ENCODE assay signal across 11 mouse cellular contexts in the genomic region with DNA sequence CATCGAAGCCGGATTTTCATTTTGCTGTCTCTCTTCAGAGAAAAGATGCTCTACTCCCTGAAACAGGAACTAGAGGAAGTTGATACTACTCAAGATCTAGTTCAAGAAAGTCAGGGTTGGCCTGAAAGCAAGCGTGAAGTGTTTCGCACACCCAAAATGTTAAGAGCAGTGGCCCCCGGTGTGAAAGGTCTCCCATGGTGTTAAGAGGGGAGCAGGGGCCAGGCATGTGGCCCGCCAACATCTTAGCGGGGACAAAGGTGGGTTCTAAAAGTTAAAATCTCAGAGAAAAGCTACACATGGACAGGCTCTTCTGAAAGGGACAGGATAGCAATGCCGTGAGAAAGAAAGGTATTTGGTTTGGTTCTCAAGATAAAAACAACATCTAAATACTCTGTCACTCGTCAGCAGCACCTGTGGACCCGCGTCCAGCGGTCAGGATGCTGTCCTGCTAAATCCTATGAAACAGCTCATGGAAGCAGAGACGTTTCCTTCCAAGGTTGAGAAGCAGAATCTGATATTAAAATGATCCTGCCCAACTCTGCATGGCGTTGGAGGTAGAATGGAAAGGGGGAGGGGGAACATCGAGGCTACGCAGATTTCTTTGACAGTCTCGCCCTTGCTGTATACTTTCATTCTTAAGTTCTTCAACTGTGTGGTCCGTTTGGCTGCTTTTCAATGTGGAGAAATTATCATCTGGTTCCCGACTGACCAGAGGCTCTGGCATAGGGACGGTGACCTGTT. TPM values are rescaled to one million over a fixed set of nuclear protein-coding genes. Genes with fewer than 3 reads are reported as not detected.
DNase-seq lines count a peak whose midpoint lies in the region; ATAC-seq and TF ChIP-seq lines count a peak whose summit lies in the region.
"Had no signal": no experiment of that assay in that cellular context is flagged by ENCODE, and none has a peak within 500 bp of the region (broad histone marks: within the 10 kb centered on the region; RNA-seq: fewer than 3 reads in every experiment).

No protein-coding gene starts in this region.

- H3ac ChIP-seq in myocyte (ENCODE audit: control insufficient read depth, insufficient read length), result no peak overlapping the region

- H3K36me3 ChIP-seq in lung, postnatal 0 days (ENCODE audit: insufficient read depth, low read length), result no peaks in the 10 kb centered on the region
- no peaks in the 10 kb centered on the region for H3K36me3 ChIP-seq in myocyte (ENCODE audit: control insufficient read depth, insufficient read depth)

- peak overlapping the region; percentile 85 for H3K27ac ChIP-seq in lung, postnatal 0 days (ENCODE audit: low read length)

- no peaks in the 10 kb centered on the region for H3K9me3 ChIP-seq in lung, postnatal 0 days (ENCODE audit: low read length)

- H3K9ac ChIP-seq in lung, postnatal 0 days (replicated peaks; ENCODE audit: low read depth), result no peak overlapping the region

- TF ChIP-seq CTCF in lung, postnatal 0 days (IDR thresholded peaks at IDR 0.05), result no peak

- H3K27me3 ChIP-seq in lung, postnatal 0 days (replicated peaks; ENCODE audit: insufficient read depth, low read length), result no peaks in the 10 kb centered on the region
- no peaks in the 10 kb centered on the region for H3K27me3 ChIP-seq in myocyte (ENCODE audit: control insufficient read depth, insufficient read depth, insufficient read length)

- H3K4me2 ChIP-seq in lung, postnatal 0 days (replicated peaks; ENCODE audit: low read depth, low read length), result peak overlapping the region; percentile 48
- H3K4me2 ChIP-seq in myocyte (ENCODE audit: low read depth), result peak overlapping the region; percentile 48

- TF ChIP-seq EP300 in lung, postnatal 0 days (IDR thresholded peaks at IDR 0.05), result no peak

- no peak for TF ChIP-seq POLR2A in myocyte (IDR thresholded peaks at IDR 0.05; ENCODE audit: insufficient read length, low read depth)

- no peaks in the 10 kb centered on the region; the same call in 1 of the 2 replicates for H3K4me1 ChIP-seq in lung, postnatal 0 days (ENCODE audit: insufficient read depth, low read depth, low read length)

- WGBS in lung, postnatal 0 days, result 53% methylated on average over 20 of the region's 20 CpGs

- peak overlapping the region; percentile 17; the same call in 1 of the 2 replicates for H3K4me3 ChIP-seq in lung, postnatal 0 days (ENCODE audit: low read depth, low read length)
- no peak overlapping the region for H3K4me3 ChIP-seq in myocyte

- H3K79me2 ChIP-seq in myocyte (ENCODE audit: control insufficient read depth, insufficient read depth), result no peaks in the 10 kb centered on the region

- ATAC-seq in lung, postnatal 0 days, result peak; percentile 22
- ATAC-seq: forebrain, embryonic 14.5 days had no signal

- DNase-seq in heart, adult 11 months, result peak; percentile 79
- no peak for DNase-seq in heart, postnatal 10 days
- no peak for DNase-seq in lung, postnatal 0 days (ENCODE audit: low spot score)
- DNase-seq in lung, postnatal 4 days, result no peak
- DNase-seq in induced T-regulatory cell, adult 2 months (ENCODE audit: low read depth), result peak; percentile 73
- DNase-seq in urinary bladder, postnatal 4 days (ENCODE audit: low spot score in 2 of 2), result no peak
- DNase-seq in adrenal gland, postnatal 4 days (ENCODE audit: low spot score in 2 of 2), result no peak

- intact Hi-C loops in heart, postnatal 10 days (cut with DNase I), result no loop called here

TF ChIP-seq in myocyte, 11 proteins besides CTCF, POLR2A, EP300 and RAD21:
- TF ChIP-seq POLR2AphosphoS2 (IDR thresholded peaks at IDR 0.05; ENCODE audit: insufficient read length, low read depth), result no peak
- TF ChIP-seq MYOG (IDR thresholded peaks at IDR 0.05; ENCODE audit: control insufficient read depth in 1 of 3, insufficient read depth in 1 of 3, insufficient read length in 2 of 3, low read depth in 2 of 3), result no peak
- no peak for TF ChIP-seq USF1 (IDR thresholded peaks at IDR 0.05; ENCODE audit: low read depth)
- TF ChIP-seq MAX (IDR thresholded peaks at IDR 0.05; ENCODE audit: low read depth), result no peak
- no peak for TF ChIP-seq SRF (IDR thresholded peaks at IDR 0.05; ENCODE audit: control insufficient read depth, insufficient read length, low read depth)
- TF ChIP-seq MYOD1 (IDR thresholded peaks at IDR 0.05; ENCODE audit: control insufficient read depth in 1 of 3, insufficient read length in 2 of 3, low read depth in 2 of 3), result no peak
- TF ChIP-seq E2F4 (IDR thresholded peaks at IDR 0.05; ENCODE audit: insufficient read depth), result no peak
- no peak for TF ChIP-seq TCF12 (IDR thresholded peaks at IDR 0.05; ENCODE audit: insufficient read depth, poor library complexity, severe bottlenecking)
- no peak for TF ChIP-seq CEBPB (IDR thresholded peaks at IDR 0.05; ENCODE audit: insufficient read depth, poor library complexity, severe bottlenecking)
- no peak for TF ChIP-seq REST (IDR thresholded peaks at IDR 0.05; ENCODE audit: insufficient read depth, insufficient read length)
TF ChIP-seq in myocyte: peak in this region for 0.

RNA-seq across cellular contexts. Expression of gene Cep19, which starts 30.0 kb away (rescaled TPM):
- 10 to 100 TPM in 1 of 2 experiments, 1 to 10 TPM in 1; 9.6 to 10.6 TPM for total RNA-seq in heart, postnatal 10 days (2021)
- polyA plus RNA-seq in lung, postnatal 0 days (2015; fragmentation: Nextera tagmentation; extraction: Ambion mirVana), result 17.3 and 21.6 TPM in 2 replicates
- 6.6 TPM for polyA plus RNA-seq in myocyte (2012; fragmentation: generic; extraction: Trizol)
- total RNA-seq in adrenal gland, postnatal 4 days (2021), result 10 to 100 TPM; 14.5 to 16.2 TPM

RNA-seq across cellular contexts. Expression of gene Pigx, which starts 30.1 kb away (rescaled TPM):
- 10 to 100 TPM; 23.9 to 26.6 TPM for total RNA-seq in heart, postnatal 10 days (2021)
- 57.7 and 61.4 TPM in 2 replicates for polyA plus RNA-seq in lung, postnatal 0 days (2015; fragmentation: Nextera tagmentation; extraction: Ambion mirVana)
- polyA plus RNA-seq in myocyte (2012; fragmentation: generic; extraction: Trizol), result 19.4 TPM
- 10 to 100 TPM; 39.0 to 39.2 TPM for total RNA-seq in adrenal gland, postnatal 4 days (2021)

RNA-seq across cellular contexts. Expression of gene Nrros, which starts 35.8 kb away (rescaled TPM):
- total RNA-seq in heart, postnatal 10 days (2021), result 1 to 10 TPM; 5.7 to 6.8 TPM
- polyA plus RNA-seq in lung, postnatal 0 days (2015; fragmentation: Nextera tagmentation; extraction: Ambion mirVana), result 31.5 and 43.5 TPM in 2 replicates
- polyA plus RNA-seq in myocyte (2012; fragmentation: generic; extraction: Trizol), result not detected
- 10 to 100 TPM; 12.3 to 13.7 TPM for total RNA-seq in adrenal gland, postnatal 4 days (2021)
- polyA plus RNA-seq: C2C12 had no signal

RNA-seq across cellular contexts. Expression of gene Bex6, which starts 50.0 kb away (rescaled TPM):
- total RNA-seq in heart, postnatal 10 days (2021), result not detected
- 0.18 TPM in 1 of 2 replicates, not detected in the other for polyA plus RNA-seq in lung, postnatal 0 days (2015; fragmentation: Nextera tagmentation; extraction: Ambion mirVana)
- not detected for polyA plus RNA-seq in myocyte (2012; fragmentation: generic; extraction: Trizol)
- not detected for total RNA-seq in adrenal gland, postnatal 4 days (2021)
- polyA plus RNA-seq: C2C12; forebrain, embryonic 14.5 days; large intestine, adult 2 months had no signal

RNA-seq across cellular contexts. Expression of gene Pak2, which starts 50.5 kb away (rescaled TPM):
- 10 to 100 TPM; 42.4 to 42.5 TPM for total RNA-seq in heart, postnatal 10 days (2021)
- 25.8 and 30.6 TPM in 2 replicates for polyA plus RNA-seq in lung, postnatal 0 days (2015; fragmentation: Nextera tagmentation; extraction: Ambion mirVana)
- polyA plus RNA-seq in myocyte (2012; fragmentation: generic; extraction: Trizol), result 10.9 TPM
- total RNA-seq in adrenal gland, postnatal 4 days (2021), result 10 to 100 TPM; 54.8 to 57.8 TPM

Comparison
In these comparisons a context has a peak if more than half of its experiments do, and no peak if none do; other contexts are left out.
1. DNase-seq: peak in heart, adult 11 months (single experiment) and induced T-regulatory cell, adult 2 months (single experiment); none in heart, postnatal 10 days (0 of 2), lung, postnatal 0 days (single experiment), lung, postnatal 4 days (0 of 2), urinary bladder, postnatal 4 days (0 of 2) and adrenal gland, postnatal 4 days (0 of 2).